ENCODE assay signal across 12 mouse cellular contexts in the genomic region with DNA sequence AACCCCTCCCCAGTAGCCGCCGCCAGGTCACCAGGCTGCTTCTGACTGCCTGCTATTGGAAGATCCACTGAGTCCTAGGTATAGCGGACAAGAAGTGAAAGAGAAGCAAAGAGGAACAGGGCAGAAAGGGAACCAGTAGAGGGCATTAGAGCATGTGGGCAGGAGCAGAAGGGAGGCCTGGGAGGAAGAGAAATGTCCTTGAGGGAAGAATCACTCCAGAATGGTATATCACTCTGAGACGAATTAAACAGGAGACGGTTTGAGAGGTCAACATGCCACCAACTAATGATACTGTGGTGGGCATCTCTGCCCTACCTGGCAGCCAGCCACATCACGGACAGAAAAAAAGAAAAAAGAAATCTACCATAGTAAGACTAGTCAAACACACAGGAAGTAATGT. TPM values are rescaled to one million over a fixed set of nuclear protein-coding genes. Genes with fewer than 3 reads are reported as not detected.
DNase-seq lines count a peak whose midpoint lies in the region; ATAC-seq and TF ChIP-seq lines count a peak whose summit lies in the region.
"Had no signal": no experiment of that assay in that cellular context is flagged by ENCODE, and none has a peak within 500 bp of the region (broad histone marks: within the 10 kb centered on the region; RNA-seq: fewer than 3 reads in every experiment).

No protein-coding gene starts in this region.

- no peaks in the 10 kb centered on the region for H3K4me1 ChIP-seq in liver, postnatal 0 days (ENCODE audit: insufficient read depth)
- no peaks in the 10 kb centered on the region for H3K4me1 ChIP-seq in liver, embryonic 11.5 days (replicated peaks; ENCODE audit: control insufficient read depth, insufficient read depth, low read length)
- H3K4me1 ChIP-seq in cerebellum, adult 2 months (ENCODE audit: control insufficient read depth, insufficient read depth, low read length): peaks cover 11% of the 10 kb centered on the region

- peak; percentile 60 for TF ChIP-seq CTCF in liver, postnatal 0 days (IDR thresholded peaks at IDR 0.05; ENCODE audit: low read depth)
- TF ChIP-seq CTCF in cerebellum, adult 2 months (IDR thresholded peaks at IDR 0.05; ENCODE audit: borderline replicate concordance, insufficient read depth, low read depth, low read length): peak; percentile 78

- no peaks in the 10 kb centered on the region for H3K27me3 ChIP-seq in liver, postnatal 0 days (ENCODE audit: insufficient read depth, low read length)
- no peaks in the 10 kb centered on the region for H3K27me3 ChIP-seq in liver, embryonic 11.5 days (replicated peaks; ENCODE audit: control insufficient read depth, insufficient read depth, low read length)
- no peaks in the 10 kb centered on the region for H3K27me3 ChIP-seq in cerebellum, adult 2 months (ENCODE audit: control insufficient read depth, insufficient read depth, low read length)
- H3K27me3 ChIP-seq: limb, embryonic 13.5 days had no signal

- ATAC-seq in frontal cortex, adult (ENCODE audit: low TSS enrichment): 0 out of 2 replicates have a peak, but pooled peaks have one; percentile 36
- ATAC-seq in liver, postnatal 0 days: no peak
- ATAC-seq in liver, embryonic 11.5 days (replicated peaks; ENCODE audit: low FRiP score): no peak
- peak; percentile 34; the same call in 1 of the 2 replicates for ATAC-seq in megakaryocyte-erythroid progenitor cell, adult 5-6 weeks (replicated peaks; ENCODE audit: low FRiP score, low TSS enrichment, poor library complexity, severe bottlenecking)

- H3K27ac ChIP-seq in liver, postnatal 0 days (ENCODE audit: low read depth): no peak overlapping the region
- no peak overlapping the region for H3K27ac ChIP-seq in liver, embryonic 11.5 days (ENCODE audit: low read depth, low read length)
- H3K27ac ChIP-seq in cerebellum, adult 2 months (ENCODE audit: insufficient read depth, low read length): no peak overlapping the region
- H3K27ac ChIP-seq: limb, embryonic 13.5 days had no signal

- no peak overlapping the region for H3K4me2 ChIP-seq in liver, postnatal 0 days (ENCODE audit: low read depth, low read length)
- H3K4me2 ChIP-seq in liver, embryonic 11.5 days: no peak overlapping the region
- H3K4me2 ChIP-seq: limb, embryonic 13.5 days had no signal

- no peak overlapping the region for H3K4me3 ChIP-seq in liver, postnatal 0 days (ENCODE audit: low read depth, low read length)
- H3K4me3 ChIP-seq in liver, embryonic 11.5 days (ENCODE audit: low read depth, low read length): no peak overlapping the region
- no peak overlapping the region for H3K4me3 ChIP-seq in cerebellum, adult 2 months (replicated peaks; ENCODE audit: insufficient read depth, low read depth, low read length)
- H3K4me3 ChIP-seq: limb, embryonic 13.5 days had no signal

- no peak for DNase-seq in frontal cortex, postnatal 25 days (ENCODE audit: low spot score in 2 of 2)
- no peak for DNase-seq in liver, postnatal 0 days
- no peak for DNase-seq in liver, embryonic 11.5 days (ENCODE audit: low spot score)
- peak; percentile 52 to 67 for DNase-seq in cerebellum, adult 2 months
- DNase-seq in left cerebral cortex, adult 11 months (ENCODE audit: low spot score): no peak
- no peak for DNase-seq in kidney, postnatal 14 days
- DNase-seq: B cell, adult 2 months; heart, postnatal 14 days had no signal

- 65% methylated on average over 6 of the region's 6 CpGs for WGBS in liver, postnatal 0 days (ENCODE audit: insufficient replicate concordance)
- WGBS in liver, embryonic 11.5 days: 75% methylated on average over 6 of the region's 6 CpGs
- 59% methylated on average over 6 of the region's 6 CpGs for WGBS in cerebellum, adult 2 months

- H3K36me3 ChIP-seq in liver, postnatal 0 days (replicated peaks; ENCODE audit: insufficient read depth, low read length): no peaks in the 10 kb centered on the region
- H3K36me3 ChIP-seq in liver, embryonic 11.5 days (ENCODE audit: control insufficient read depth, insufficient read depth, low read length): no peaks in the 10 kb centered on the region
- H3K36me3 ChIP-seq: limb, embryonic 13.5 days had no signal

- no peaks in the 10 kb centered on the region for H3K9me3 ChIP-seq in liver, postnatal 0 days (ENCODE audit: low read length)
- no peaks in the 10 kb centered on the region for H3K9me3 ChIP-seq in liver, embryonic 11.5 days (ENCODE audit: control insufficient read depth, low read length)

- no peak for TF ChIP-seq POLR2A in cerebellum, adult 2 months (IDR thresholded peaks at IDR 0.05; ENCODE audit: borderline replicate concordance, insufficient read depth, low read length)

- TF ChIP-seq EP300 in liver, postnatal 0 days (IDR thresholded peaks at IDR 0.05; ENCODE audit: low read depth): no peak

- H3K9ac ChIP-seq in liver, postnatal 0 days (replicated peaks): no peak overlapping the region
- H3K9ac ChIP-seq in liver, embryonic 11.5 days (ENCODE audit: low read depth, low read length): no peak overlapping the region
- H3K9ac ChIP-seq: limb, embryonic 13.5 days had no signal

RNA-seq across cellular contexts. Expression of a gene that starts 9.9 kb away (rescaled TPM):
- polyA plus RNA-seq in liver, postnatal 0 days (2015; fragmentation: Nextera tagmentation; extraction: Ambion mirVana): not detected in 2 replicates
- not detected in 2 replicates for polyA plus RNA-seq in liver, embryonic 11.5 days (2014; fragmentation: Nextera tagmentation; extraction: Ambion mirVana)
- 0.26 and 0.40 TPM in 2 replicates for polyA plus RNA-seq in cerebellum, adult 2 months (2012; rRNA removed)
- not detected in 2 replicates for total RNA-seq in megakaryocyte-erythroid progenitor cell, adult 5-6 weeks (2014; fragmentation: Nextera tagmentation)
- 0.30 TPM in 1 of 2 replicates, not detected in the other for total RNA-seq in megakaryocyte-erythroid progenitor cell, adult 5-6 weeks (2017)
- total RNA-seq: heart, postnatal 14 days had no signal
- polyA plus RNA-seq: forebrain, embryonic 14.5 days had no signal

Comparison
In these comparisons a context has a peak if more than half of its experiments do, and no peak if none do; other contexts are left out.
1. ATAC-seq: peak in frontal cortex, adult (single experiment) and megakaryocyte-erythroid progenitor cell, adult 5-6 weeks (single experiment); none in liver, postnatal 0 days (single experiment) and liver, embryonic 11.5 days (single experiment).
2. DNase-seq: peak in cerebellum, adult 2 months (2 of 2); none in frontal cortex, postnatal 25 days (0 of 2), liver, postnatal 0 days (single experiment), liver, embryonic 11.5 days (single experiment), left cerebral cortex, adult 11 months (single experiment) and kidney, postnatal 14 days (single experiment).